Mouse (Mus musculus): ENCODE measurements around the gene Ube2l3. TPM values are rescaled to one million over a fixed set of nuclear protein-coding genes. Genes with fewer than 3 reads are reported as not detected.

Gene Ube2l3
- polyA plus RNA-seq, 1 experiment from 2014 or later, result 349 TPM

DNA sequence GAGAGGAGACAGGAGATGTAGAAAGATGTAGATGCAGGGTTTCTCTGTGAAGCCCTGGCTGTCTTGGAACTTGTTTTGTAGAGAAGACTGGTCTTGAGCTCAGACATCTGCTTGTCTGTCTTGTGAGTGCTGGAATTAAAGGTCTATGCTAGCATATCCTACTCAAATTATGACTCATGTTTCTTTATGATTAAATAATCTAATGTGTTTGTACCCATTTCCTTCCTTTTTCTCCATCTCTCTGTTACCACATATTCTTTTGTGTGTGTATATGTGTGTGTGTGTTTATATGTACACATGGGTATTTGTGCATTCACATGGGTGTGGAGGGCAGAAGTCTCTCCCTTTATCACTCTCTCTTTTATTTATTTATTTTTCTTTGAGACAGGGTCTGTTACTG lies 24.0 kb upstream of the Ube2l3 start:
- Histone ChIP-seq H3K9ac (no peak overlapping the region), H3K4me3 (ENCODE audit: low read depth, low read length) (no peak overlapping the region), H3K27me3 (ENCODE audit: insufficient read depth, low read length) (no peaks in the 10 kb centered on the region), H3K27ac (ENCODE audit: low read depth) (no peak overlapping the region), H3K4me1 (ENCODE audit: insufficient read depth) (no peaks in the 10 kb centered on the region), H3K36me3 (ENCODE audit: insufficient read depth) (no peaks in the 10 kb centered on the region), H3K4me2 (no peak overlapping the region), H3K9me3 (ENCODE audit: low read depth, low read length) (0 out of 2 replicates have a peak, but pooled peaks cover 3% of the 10 kb centered on the region)
- ATAC-seq (ENCODE audit: insufficient read depth), result no peak
- DNase-seq, result no peak
- TF ChIP-seq CTCF (IDR thresholded peaks at IDR 0.05; ENCODE audit: low read depth), result no peak

DNA sequence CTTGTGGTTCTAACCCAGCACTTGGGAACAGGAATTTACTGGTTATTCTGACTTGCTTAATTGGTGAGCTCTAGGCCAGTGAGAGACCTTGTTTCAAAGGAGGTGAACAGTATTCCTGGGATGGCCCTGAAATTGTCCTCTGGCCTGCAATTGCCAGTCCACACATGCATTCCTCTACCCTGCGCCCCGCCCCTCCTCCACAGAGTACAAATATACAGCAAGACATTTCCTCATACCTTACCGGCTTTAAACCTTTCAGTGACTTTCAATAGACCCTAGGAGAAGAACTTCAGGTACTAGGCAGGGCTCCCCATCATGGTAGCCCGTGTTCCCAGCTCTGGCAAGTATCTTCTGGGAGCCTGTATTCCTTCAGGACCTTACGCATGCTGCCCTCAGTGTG lies 23.1 kb upstream of the Ube2l3 start:
- DNase-seq (no peak), ATAC-seq (ENCODE audit: insufficient read depth) (no peak)
- H3K36me3 ChIP-seq (ENCODE audit: insufficient read depth), result no peaks in the 10 kb centered on the region
- no peak overlapping the region for H3K27ac ChIP-seq (ENCODE audit: low read depth)
- H3K9me3 ChIP-seq (ENCODE audit: low read depth, low read length), result 0 out of 2 replicates have a peak, but pooled peaks cover 3% of the 10 kb centered on the region
- H3K4me2 ChIP-seq, result no peak overlapping the region
- H3K27me3 ChIP-seq (ENCODE audit: insufficient read depth, low read length), result no peaks in the 10 kb centered on the region
- no peak overlapping the region for H3K4me3 ChIP-seq (ENCODE audit: low read depth, low read length)
- 74% methylated on average over 5 of the region's 5 CpGs for WGBS
- no peaks in the 10 kb centered on the region for H3K4me1 ChIP-seq (ENCODE audit: insufficient read depth)
- H3K9ac ChIP-seq, result no peak overlapping the region
- no peak for TF ChIP-seq CTCF (IDR thresholded peaks at IDR 0.05; ENCODE audit: low read depth)

DNA sequence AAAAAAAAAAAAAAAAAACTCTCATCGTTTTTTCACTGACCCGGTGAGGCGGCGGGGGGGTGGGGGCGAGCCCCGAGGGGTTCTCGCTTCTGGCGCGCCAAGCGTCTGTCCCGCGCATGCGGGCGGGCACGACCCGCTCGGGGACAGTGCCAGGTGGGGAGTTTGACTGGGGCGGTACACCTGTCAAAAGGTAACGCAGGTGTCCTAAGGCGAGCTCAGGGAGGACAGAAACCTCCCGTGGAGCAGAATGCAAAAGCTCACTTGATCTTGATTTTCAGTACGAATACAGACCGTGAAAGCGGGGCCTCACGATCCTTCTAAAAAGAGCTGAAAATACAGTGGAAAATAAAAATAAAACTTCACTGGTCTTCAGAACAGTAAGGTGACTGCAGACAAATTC lies 19.7 kb upstream of the Ube2l3 start:
- ATAC-seq (ENCODE audit: insufficient read depth) (peak; percentile 100), DNase-seq (peak; percentile 94)
- Histone ChIP-seq H3K4me3 (ENCODE audit: low read depth, low read length) (no peak overlapping the region), H3K27ac (ENCODE audit: low read depth) (no peak overlapping the region), H3K27me3 (ENCODE audit: insufficient read depth, low read length) (no peaks in the 10 kb centered on the region), H3K4me1 (ENCODE audit: insufficient read depth) (no peaks in the 10 kb centered on the region), H3K36me3 (ENCODE audit: insufficient read depth) (no peaks in the 10 kb centered on the region), H3K9ac (no peak overlapping the region), H3K9me3 (ENCODE audit: low read depth, low read length) (no peaks in the 10 kb centered on the region), H3K4me2 (no peak overlapping the region)
- 35% methylated on average over 25 of the region's 25 CpGs for WGBS
- TF ChIP-seq CTCF (IDR thresholded peaks at IDR 0.05; ENCODE audit: low read depth), result no peak

DNA sequence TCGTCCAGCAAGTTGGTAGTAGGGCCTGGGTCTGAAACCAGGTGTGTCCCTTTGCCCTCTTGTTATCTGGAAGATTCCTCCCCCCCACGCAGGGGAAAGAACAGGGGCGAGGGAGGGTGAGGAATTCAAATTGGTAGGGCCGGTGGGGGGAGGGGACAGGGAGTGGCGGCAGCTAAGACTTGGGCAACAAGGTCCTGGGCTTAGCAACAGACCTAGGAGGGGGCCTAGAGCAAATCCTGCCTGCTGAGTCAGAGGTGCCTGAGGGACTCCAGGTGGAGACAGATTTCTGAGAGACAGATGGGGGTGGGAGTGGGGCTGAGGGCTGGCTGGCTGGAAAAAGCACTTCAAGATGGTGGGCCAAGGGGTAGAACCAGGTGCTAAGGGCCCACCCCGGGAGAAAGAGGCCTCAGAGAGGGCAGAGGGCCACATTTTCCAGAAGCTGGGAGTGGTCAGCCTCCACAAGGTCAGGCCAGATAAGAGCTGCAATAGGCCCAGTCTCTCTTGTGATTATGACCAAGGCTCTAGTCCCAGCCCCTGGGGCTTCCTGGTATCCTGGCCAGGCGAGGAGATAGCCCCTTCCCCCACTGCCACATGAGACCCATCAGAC lies 17.8 kb upstream of the Ube2l3 start:
- no peak for TF ChIP-seq CTCF (IDR thresholded peaks at IDR 0.05; ENCODE audit: low read depth)
- Histone ChIP-seq H3K4me2 (no peak overlapping the region), H3K9me3 (ENCODE audit: low read depth, low read length) (no peaks in the 10 kb centered on the region), H3K9ac (no peak overlapping the region), H3K27ac (ENCODE audit: low read depth) (no peak overlapping the region), H3K4me1 (ENCODE audit: insufficient read depth) (no peaks in the 10 kb centered on the region), H3K27me3 (ENCODE audit: insufficient read depth, low read length) (no peaks in the 10 kb centered on the region), H3K4me3 (ENCODE audit: low read depth, low read length) (no peak overlapping the region), H3K36me3 (ENCODE audit: insufficient read depth) (no peaks in the 10 kb centered on the region)
- DNase-seq (no peak), ATAC-seq (ENCODE audit: insufficient read depth) (no peak)
- WGBS, result 21% methylated on average over 7 of the region's 7 CpGs

DNA sequence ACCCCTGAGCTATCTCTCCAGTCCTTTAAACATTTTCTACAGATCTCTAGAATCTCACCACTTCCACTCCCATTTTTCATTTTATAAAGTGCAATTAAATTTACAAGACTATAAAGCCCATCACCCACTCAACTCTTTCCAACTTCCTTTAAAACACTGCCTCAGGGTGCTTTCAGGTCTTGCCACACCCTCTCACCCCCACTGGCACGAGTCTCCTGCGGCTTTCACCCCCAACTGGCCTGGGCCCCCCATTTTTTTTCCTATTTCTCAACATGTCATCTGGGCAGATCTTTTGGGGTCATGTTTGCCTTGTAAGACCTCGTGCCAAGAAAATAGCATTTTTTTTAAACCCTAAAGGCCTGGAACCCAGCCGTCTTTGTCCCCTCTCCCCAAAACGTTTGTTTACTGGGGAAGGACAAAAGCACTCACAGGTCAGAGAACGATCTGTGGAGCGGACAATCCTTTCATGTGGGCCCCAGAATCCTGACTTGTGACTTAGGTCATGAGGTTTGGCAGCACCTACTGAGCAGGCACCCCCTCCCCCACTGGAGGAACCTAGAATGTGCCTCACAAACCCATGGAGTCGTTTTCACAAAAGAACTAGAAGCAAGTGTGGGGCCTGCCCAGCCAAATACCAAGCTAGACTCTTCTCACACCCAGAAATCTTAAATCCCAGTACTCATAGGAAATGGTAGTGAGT lies 14.6 kb upstream of the Ube2l3 start:
- DNase-seq (no peak), ATAC-seq (ENCODE audit: insufficient read depth) (no peak)
- H3K27me3 ChIP-seq (ENCODE audit: insufficient read depth, low read length), result no peaks in the 10 kb centered on the region
- TF ChIP-seq CTCF (IDR thresholded peaks at IDR 0.05; ENCODE audit: low read depth), result no peak
- H3K4me2 ChIP-seq, result no peak overlapping the region
- H3K36me3 ChIP-seq (ENCODE audit: insufficient read depth), result no peaks in the 10 kb centered on the region
- H3K27ac ChIP-seq (ENCODE audit: low read depth), result no peak overlapping the region
- no peaks in the 10 kb centered on the region for H3K4me1 ChIP-seq (ENCODE audit: insufficient read depth)
- H3K9ac ChIP-seq, result no peak overlapping the region
- no peak overlapping the region for H3K4me3 ChIP-seq (ENCODE audit: low read depth, low read length)
- H3K9me3 ChIP-seq (ENCODE audit: low read depth, low read length), result no peaks in the 10 kb centered on the region
- WGBS, result 43% methylated on average over 8 of the region's 8 CpGs

DNA sequence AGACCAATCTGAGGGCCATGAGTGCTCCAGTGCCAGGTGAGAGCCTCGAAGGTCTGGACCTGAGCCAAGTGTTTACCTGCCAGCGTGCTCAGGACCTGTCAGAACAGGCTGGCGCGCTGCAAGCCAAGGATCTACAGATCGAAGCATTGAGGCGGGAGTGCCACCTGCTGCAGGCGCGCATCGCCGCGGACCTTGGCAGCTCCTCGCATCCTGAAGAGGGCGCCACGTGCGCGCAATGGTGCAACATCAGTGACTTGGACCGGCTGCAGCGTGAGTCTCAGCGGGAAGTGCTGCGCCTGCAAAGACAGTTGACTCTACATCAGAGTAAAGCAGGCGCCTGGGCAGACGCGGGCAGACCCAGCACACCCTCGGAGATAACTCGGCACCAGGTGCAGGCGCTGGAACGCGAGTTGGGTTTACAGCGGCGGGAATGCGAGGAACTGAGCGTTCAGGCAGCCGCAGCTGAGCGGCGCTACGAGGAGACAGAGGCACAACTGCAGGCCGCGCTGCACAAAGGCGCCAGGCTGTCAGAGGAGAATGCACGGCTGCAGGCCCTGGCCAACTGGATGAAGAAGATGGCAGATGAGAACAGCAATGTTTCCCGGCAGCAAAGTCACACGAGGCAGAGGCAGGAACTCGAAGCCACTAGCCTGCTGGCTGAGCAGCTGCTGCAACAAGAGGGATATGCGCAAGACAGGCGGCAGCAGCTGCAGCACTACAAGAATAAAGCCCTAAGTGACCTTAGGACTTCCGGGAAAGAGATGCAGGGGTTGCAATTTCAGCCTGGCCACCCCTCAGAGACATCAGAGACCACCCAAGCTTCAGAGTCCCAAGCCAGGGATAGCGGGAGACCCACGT lies 7.8 kb upstream of the Ube2l3 start:
- WGBS, result 6% methylated on average over 48 of the region's 48 CpGs
- H3K36me3 ChIP-seq (ENCODE audit: insufficient read depth), result no peaks in the 10 kb centered on the region
- H3K4me1 ChIP-seq (ENCODE audit: insufficient read depth), result 0 out of 2 replicates have a peak, but pooled peaks cover 4% of the 10 kb centered on the region
- H3K9me3 ChIP-seq (ENCODE audit: low read depth, low read length), result no peaks in the 10 kb centered on the region
- peak overlapping the region; percentile 99 for H3K4me2 ChIP-seq
- peaks cover 33% of the 10 kb centered on the region for H3K27me3 ChIP-seq (ENCODE audit: insufficient read depth, low read length)
- no peak overlapping the region for H3K27ac ChIP-seq (ENCODE audit: low read depth)
- ATAC-seq (ENCODE audit: insufficient read depth), result peak; percentile 65
- DNase-seq, result peak; percentile 94
- TF ChIP-seq CTCF (IDR thresholded peaks at IDR 0.05; ENCODE audit: low read depth), result peak; percentile 94
- H3K9ac ChIP-seq, result no peak overlapping the region
- peak overlapping the region; percentile 53 for H3K4me3 ChIP-seq (ENCODE audit: low read depth, low read length)
